Mouse (Mus musculus): ENCODE data around the gene 1700013G24Rik. TPM values are rescaled to one million over a fixed set of nuclear protein-coding genes. Genes with fewer than 3 reads are reported as not detected.

1700013G24Rik gene
- total RNA-seq, 2 experiments from 2014 or later: not detected

DNA sequence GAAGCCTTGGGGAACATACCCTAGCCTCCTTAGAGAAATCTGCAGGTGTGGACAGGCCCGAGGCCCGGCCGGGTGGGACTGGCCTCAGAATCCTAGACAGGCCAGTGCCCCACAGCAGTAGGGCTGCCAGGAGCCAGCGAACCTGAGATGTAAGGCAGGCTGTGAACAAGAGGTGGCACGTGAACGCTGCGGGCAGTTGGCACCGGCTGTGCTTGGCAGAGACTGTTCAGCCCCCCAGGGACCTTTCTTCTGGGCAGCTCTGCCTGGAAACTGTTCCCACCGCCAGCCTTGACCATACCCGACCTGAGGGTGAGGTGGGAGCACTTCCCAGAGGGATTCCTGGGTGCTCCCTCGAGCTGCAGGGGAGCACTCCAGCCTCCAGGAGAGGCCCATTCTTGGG lies 39.5 kb downstream of the 1700013G24Rik start:
- no peak for ATAC-seq (replicated peaks; ENCODE audit: poor library complexity, severe bottlenecking)

DNA sequence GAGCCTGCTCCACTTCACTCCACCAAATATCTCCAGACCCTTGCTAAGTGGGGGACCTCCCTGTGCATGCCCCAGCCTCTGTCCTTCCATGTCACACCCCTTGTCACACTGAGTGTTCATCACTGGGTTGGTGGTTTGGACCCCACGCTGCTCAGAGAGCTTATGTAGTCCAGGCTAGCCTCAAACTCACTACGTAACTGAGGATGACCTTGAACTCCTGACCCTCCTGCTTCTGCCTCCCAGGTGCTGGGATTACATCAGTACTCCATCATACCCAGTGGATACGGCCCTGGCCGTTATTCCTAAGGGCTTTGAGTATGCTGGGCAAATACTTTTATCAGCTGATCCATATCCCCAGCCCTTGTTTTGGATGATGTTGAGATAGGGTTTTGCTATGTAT lies 40.1 kb downstream of the 1700013G24Rik start:
- ATAC-seq (replicated peaks; ENCODE audit: poor library complexity, severe bottlenecking): no peak

DNA sequence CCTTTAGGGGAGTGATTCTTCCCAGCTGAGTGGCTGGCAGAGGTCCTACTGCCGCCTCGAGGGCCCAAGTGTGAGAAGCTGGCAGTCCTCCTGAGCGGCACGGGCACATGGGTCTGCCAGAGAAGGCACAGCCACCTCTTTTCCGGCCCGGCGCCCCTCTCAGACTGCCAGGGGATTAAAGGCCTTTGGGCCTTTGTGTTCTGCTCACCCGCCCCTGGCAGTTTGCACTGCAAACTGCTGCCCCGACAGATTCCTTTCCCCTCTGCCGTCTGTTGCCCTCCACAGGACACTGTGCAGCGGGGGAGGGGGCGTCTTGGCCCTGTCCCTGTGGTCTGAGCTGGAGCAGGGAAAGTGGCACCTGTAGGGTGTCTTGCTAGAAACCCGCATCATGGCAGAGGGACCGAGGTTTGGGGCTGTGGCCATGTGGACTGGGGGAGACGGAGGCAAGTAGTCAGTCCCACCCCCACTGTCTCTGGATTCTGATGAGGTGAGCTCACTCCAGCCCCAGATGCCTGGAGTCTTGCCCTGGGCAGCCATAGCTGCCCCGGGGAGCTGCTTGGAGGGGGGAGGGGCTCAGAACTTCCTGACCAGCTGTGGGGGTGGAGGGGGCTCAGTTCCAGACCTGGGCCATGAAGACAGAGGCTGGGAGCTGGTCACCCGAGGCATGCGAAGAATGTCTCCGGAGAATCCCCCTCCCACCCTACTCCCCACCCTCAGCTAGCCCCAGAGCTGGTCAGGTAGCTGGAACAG lies 41.8 kb downstream of the 1700013G24Rik start:
- no peak for ATAC-seq (replicated peaks; ENCODE audit: poor library complexity, severe bottlenecking)

DNA sequence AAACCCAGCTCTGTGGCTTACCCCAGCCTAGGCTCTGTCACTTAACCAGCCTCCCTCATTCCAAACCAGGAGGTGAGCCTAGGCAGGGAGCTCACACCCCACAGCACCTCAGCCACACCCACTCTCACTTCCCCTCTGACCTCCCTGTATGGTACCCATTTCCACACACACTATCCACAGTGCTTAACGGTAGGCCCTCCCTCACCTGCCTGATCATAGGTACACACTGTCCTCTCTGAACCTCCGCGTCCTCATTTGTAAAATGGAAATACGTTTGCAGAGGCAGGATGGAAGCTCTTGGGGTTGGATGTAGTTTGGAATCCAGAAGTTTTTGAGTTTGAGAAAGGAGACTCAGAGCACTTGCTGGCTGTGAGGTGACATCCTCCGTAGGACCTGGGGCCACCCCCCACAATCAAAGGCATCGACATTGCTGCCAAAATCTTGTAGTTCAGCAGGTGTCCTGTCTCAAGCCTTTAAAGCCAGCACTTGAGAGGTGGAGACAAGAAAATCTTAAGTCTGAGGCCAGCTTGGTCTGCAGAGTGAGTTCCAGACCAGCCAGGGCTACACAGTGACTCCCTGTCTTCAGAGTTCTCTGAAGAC lies 42.5 kb downstream of the 1700013G24Rik start:
- peak; percentile 33; the same call in 1 of the 2 replicates for ATAC-seq (replicated peaks; ENCODE audit: poor library complexity, severe bottlenecking)

DNA sequence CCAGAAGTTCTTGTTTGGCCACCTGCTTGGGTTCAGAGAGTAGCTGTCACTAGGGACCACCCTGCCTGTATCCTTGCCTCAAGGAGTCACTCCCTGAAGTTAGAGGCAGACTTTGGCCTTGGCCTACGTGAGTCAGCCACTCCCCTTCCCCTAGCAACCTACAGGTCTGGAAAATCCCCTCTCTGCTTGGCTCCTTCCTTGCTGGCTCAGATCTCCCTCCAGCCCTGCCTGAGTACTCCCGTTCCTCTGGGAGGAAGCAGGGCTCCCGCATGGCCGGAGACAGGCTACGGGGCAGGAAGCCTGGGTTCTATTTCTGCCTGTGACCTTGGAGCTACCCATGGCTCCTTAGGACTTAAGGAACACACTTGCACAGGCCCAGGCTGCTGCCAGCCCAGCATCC lies 44.3 kb downstream of the 1700013G24Rik start:
- ATAC-seq (replicated peaks; ENCODE audit: poor library complexity, severe bottlenecking): no peak

DNA sequence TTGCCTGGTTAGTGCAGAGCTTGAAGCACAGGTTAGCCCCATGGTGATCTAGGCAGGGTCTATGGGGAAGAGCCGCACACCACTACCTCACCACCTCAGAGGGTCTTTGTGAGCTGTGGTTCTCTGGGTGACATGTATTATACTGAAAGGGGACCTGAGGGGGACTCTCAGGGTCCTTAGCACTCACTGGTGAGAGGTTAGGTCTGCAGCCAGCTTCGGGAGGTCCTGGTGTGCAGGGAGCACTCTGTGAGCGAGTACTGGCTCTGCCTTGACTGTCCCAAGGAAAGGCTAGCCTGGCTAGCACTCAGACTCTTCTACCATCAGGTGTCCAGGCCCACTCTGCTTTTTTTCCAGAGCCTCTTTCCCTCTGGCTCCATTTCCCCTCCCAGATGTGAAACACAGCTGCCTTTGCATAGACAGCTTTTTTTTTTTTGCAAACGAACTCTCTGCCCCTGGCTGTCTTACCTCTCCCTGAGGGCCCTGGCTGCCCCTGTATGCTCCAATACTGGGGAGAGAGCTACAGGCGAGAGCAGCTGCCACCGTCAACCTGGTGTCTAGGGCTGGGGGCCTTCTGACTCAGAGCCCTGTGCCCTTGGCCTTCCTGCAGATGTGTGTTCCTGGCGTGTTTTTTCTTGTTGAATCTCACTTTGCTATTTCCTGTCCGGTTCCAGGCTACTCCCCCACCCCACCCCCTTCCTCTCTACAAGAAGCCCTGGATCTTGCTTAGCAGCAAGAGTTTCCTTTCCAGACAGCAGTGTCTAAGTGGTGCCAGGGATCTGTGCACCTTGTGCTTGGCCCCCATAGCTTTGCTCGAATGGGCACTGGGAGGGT lies 45.0 kb downstream of the 1700013G24Rik start:
- ATAC-seq (replicated peaks; ENCODE audit: poor library complexity, severe bottlenecking): no peak

DNA sequence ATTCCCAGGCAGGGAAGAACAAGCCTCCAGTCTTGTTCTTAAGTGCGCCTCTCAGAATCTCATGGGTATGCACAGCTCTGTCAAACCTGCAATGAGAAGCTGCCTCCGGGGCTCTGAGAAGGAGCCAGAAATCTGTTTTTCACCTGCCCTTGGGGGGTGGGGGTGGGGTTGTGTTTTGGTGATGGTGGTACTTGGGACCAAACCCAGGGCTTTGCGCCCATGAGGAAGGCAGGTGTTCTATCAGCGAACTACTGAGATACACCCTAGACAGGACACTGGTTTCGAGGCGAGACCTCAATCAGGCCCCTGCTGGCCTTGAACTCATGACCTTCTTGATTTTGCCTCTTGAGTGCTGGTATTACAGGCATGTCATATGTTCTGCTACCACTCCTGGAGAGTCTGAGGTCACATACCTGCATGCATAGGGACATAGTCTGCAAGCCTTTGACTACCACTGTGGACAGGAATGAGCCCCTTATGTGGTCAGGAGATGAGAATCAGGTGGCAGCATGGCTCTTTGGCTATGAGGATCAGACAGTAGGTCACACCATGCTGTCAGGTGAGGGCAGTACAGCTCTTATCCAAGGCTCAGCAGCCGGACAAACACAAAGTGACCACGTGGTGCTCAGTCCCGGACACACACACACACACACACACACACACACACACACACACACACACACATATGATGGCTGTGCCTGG lies 45.9 kb downstream of the 1700013G24Rik start:
- no peak for ATAC-seq (replicated peaks; ENCODE audit: poor library complexity, severe bottlenecking)

DNA sequence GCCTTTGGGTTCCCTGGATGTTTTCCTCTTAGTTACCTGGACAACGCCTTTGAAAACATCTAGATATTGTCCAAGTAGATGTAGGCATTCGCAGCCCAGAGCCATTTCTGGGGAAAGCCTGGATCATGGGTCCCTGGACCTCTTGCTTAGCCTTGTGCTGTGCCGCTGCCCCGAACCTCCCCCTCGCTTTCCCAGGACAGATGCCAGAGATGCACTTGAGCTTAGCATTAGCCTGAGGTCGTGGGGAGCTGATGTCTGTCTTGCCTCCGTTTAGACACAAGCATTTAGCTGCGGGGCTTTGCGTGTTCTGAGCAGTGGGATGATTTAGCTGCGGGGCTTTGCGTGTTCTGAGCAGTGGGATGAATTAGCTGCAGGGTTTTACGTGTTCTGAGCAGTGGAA lies 47.1 kb downstream of the 1700013G24Rik start:
- ATAC-seq (replicated peaks; ENCODE audit: poor library complexity, severe bottlenecking): no peak

DNA sequence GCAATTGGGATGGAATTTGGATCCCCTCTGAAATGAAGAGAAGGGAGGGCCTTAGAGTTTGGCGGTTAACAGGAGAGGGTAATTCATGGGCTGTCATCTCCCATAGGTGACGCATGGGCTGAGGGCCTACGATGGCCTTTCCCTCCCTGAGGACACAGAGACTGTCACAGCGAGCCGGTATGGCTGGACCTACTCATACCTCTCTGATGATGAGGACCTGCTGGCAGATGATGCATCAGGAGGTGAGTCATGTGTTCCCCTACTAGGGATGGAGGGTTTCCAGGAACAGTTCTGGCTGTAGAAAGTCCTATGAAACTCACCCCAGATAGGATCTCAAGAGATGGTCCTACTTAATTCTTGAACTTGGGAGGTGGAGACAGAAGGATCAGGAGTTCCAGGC lies 47.9 kb downstream of the 1700013G24Rik start:
- no peak for ATAC-seq (replicated peaks; ENCODE audit: poor library complexity, severe bottlenecking)

DNA sequence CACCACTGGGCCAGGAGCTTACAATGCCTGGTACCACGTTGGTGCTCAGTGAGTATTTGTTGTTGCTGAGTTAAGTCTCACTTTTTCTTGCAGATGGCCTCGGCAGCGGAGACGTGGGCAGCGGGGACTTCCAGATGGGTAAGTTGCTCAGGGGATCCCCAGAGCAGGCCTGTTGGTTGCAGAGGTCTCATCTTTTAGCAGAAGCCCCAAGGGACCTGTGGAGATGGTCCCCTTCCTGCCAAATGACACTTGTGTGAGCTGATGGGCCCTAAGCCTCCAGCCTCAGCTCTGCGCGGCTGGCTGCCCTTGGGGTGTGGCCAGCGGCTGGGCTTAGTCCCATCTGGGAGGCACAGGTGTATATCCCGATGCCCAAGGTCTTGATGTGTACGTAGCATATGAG lies 49.1 kb downstream of the 1700013G24Rik start:
- no peak for ATAC-seq (replicated peaks; ENCODE audit: poor library complexity, severe bottlenecking)

DNA sequence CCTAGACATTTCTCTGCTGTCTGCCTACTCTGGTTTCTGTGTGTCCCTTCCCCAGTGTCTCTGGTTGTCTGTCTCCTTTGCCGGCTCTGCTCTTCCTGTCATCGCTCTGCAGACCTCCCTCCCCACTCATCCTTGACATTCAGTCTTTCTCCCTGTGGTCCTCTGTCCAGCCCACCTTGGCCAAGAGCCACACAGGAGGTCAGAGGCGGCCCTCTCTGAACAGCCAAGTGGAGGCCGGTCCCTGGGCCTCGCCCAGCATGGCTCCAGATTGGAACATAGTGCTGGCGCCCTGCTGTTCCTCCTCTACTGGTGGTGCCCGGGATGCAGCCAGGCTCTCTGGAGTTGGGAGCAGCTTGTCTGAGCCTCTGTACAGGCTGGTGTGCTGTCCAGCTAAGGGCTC lies 49.7 kb downstream of the 1700013G24Rik start:
- ATAC-seq (replicated peaks; ENCODE audit: poor library complexity, severe bottlenecking): no peak

DNA sequence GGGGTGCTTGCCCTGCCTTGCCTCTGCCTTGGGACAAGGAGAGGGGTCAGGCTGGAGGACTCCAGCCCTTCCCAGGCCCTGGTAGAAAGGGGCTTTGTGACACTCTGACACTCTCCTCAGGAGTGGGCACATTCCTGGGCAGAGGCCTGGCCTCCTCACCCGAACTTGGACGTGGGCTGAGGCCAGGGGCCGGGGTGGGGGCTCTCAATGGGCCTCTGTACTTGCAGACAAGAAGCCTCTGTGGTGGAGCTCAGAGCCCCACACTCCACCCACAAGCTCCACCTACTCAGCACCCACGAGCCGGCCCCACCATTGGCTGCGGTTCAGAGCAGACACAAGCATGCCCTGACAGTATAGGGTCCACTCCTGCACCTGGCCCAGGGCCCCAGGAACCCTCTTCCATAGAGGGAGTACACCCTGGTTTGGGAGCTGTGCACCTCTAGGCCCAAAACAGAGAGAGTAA lies 50.5 kb downstream of the 1700013G24Rik start:
- no peak for ATAC-seq (replicated peaks; ENCODE audit: poor library complexity, severe bottlenecking)

Other genes with a start within 250 kb of the 1700013G24Rik start
- not detected in 2 replicates for gene Wnt4, start 175.8 kb upstream of the 1700013G24Rik start, total RNA-seq (2014; fragmentation: Nextera tagmentation)
- not detected in 2 replicates for gene Wnt4, start 175.8 kb upstream of the 1700013G24Rik start, total RNA-seq (2017)
- 417 and 477 TPM in 2 replicates for gene Cdc42, start 95.6 kb upstream of the 1700013G24Rik start, total RNA-seq (2014; fragmentation: Nextera tagmentation)
- gene Cdc42, start 95.6 kb upstream of the 1700013G24Rik start, total RNA-seq (2017): 469 and 557 TPM in 2 replicates
- not detected in 2 replicates for gene Cela3a, start 43.5 kb upstream of the 1700013G24Rik start, total RNA-seq (2014; fragmentation: Nextera tagmentation)
- not detected in 2 replicates for gene Cela3a, start 43.5 kb upstream of the 1700013G24Rik start, total RNA-seq (2017)
- not detected in 2 replicates for gene Cela3b, start 22.7 kb upstream of the 1700013G24Rik start, total RNA-seq (2014; fragmentation: Nextera tagmentation)
- not detected in 2 replicates for gene Cela3b, start 22.7 kb upstream of the 1700013G24Rik start, total RNA-seq (2017)
- 0.21 TPM in 1 of 2 replicates, not detected in the other for gene Hspg2, start 15.5 kb downstream of the 1700013G24Rik start, total RNA-seq (2014; fragmentation: Nextera tagmentation)
- 0.05 TPM in 1 of 2 replicates, not detected in the other for gene Hspg2, start 15.5 kb downstream of the 1700013G24Rik start, total RNA-seq (2017)
- gene Ldlrad2, start 121.3 kb downstream of the 1700013G24Rik start, total RNA-seq (2014; fragmentation: Nextera tagmentation): not detected in 2 replicates
- not detected in 2 replicates for gene Ldlrad2, start 121.3 kb downstream of the 1700013G24Rik start, total RNA-seq (2017)
- gene Usp48, start 140.5 kb downstream of the 1700013G24Rik start, total RNA-seq (2014; fragmentation: Nextera tagmentation): 76.3 and 119 TPM in 2 replicates
- 132 and 151 TPM in 2 replicates for gene Usp48, start 140.5 kb downstream of the 1700013G24Rik start, total RNA-seq (2017)
- gene Rap1gap, start 211.4 kb downstream of the 1700013G24Rik start, total RNA-seq (2014; fragmentation: Nextera tagmentation): 0.80 and 4.3 TPM in 2 replicates
- 0.65 and 4.6 TPM in 2 replicates for gene Rap1gap, start 211.4 kb downstream of the 1700013G24Rik start, total RNA-seq (2017)